Mouse (Mus musculus) thymus, adult 2 months (tissue): ENCODE measurements around the gene AC140267.1. TPM values are rescaled to one million over a fixed set of nuclear protein-coding genes. Genes with fewer than 3 reads are reported as not detected.

Source experiments
- DNase-seq: peaks from one replicate; pipeline ENCODE4 v3.0.0; 2021
- H3K27ac ChIP-seq: fragments of 200-500 bp; 2 replicates; pipeline ENCODE4 v1.5.1; 2012; ENCODE audit warnings: low read length, control low read depth; ENCODE audit not compliant: control insufficient read depth, insufficient read depth
- H3K27me3 ChIP-seq: fragments of 200-500 bp; 2 replicates; pipeline ENCODE4 v1.6.1; 2012; ENCODE audit warnings: mild to moderate bottlenecking, low read length, moderate library complexity, mixed read lengths; ENCODE audit not compliant: control insufficient read depth, insufficient read depth
- H3K36me3 ChIP-seq: fragments of 200-500 bp; 2 replicates; pipeline ENCODE4 v1.6.1; 2012; ENCODE audit warnings: mild to moderate bottlenecking, low read length, moderate library complexity; ENCODE audit not compliant: control insufficient read depth, insufficient read depth
- H3K4me1 ChIP-seq: fragments of 200-500 bp; replicated peaks from 2 replicates; pipeline ENCODE4 v1.6.1; 2012; ENCODE audit warnings: low read length; ENCODE audit not compliant: control insufficient read depth, insufficient read depth
- H3K4me3 ChIP-seq: fragments of 200-500 bp; 2 replicates; pipeline ENCODE4 v1.5.1; 2012; ENCODE audit warnings: mild to moderate bottlenecking, low read length, control low read depth, moderate library complexity; ENCODE audit not compliant: control insufficient read depth, insufficient read depth
- CTCF ChIP-seq: fragments of 200-500 bp; IDR thresholded peaks from 2 replicates; pipeline ENCODE4 v1.5.1; 2012; ENCODE audit warnings: mild to moderate bottlenecking, control low read depth, low read length, moderate library complexity, borderline replicate concordance; ENCODE audit not compliant: control insufficient read depth, poor library complexity, insufficient read depth; ENCODE audit errors: extremely low read depth
- POLR2A ChIP-seq: fragments of 200-500 bp; IDR thresholded peaks from 2 replicates; pipeline ENCODE4 v1.6.1; 2012; ENCODE audit warnings: mild to moderate bottlenecking, low read length, control low read depth, moderate library complexity; ENCODE audit not compliant: control insufficient read depth, poor library complexity, insufficient read depth; ENCODE audit errors: extremely low read depth
- WGBS: fragments of 180-500 bp; shearing (Covaris S2); methylation state at CpG from one replicate; pipeline ENCODE4 v1.1.7; 2018; 5-methylcytosine and 5-hydroxymethylcytosine counted together
- polyA plus RNA-seq: library from polyadenylated mRNA; depleted of rRNA; stranded (reverse); fragments of >200 nt; gene quantifications from 2 replicates; pipeline ENCODE4 v1.2.3, GENCODE M21; 2012

AC140267.1 gene
- polyA plus RNA-seq, 1 experiment: not detected

GRCm38 (mm10) chr15:80260677-80261076 lies 25.0 kb downstream of the AC140267.1 start:
- WGBS: 27% methylated on average over 3 of the region's 3 CpGs
- peak; percentile 84 for DNase-seq
- TF ChIP-seq CTCF (peak; percentile 94), POLR2A (no peak)
- H3K4me1 ChIP-seq: peaks cover 25% of the 10 kb centered on the region
- H3K4me3 ChIP-seq: no peak overlapping the region
- no peaks in the 10 kb centered on the region for H3K27me3 ChIP-seq
- H3K27ac ChIP-seq: no peak overlapping the region
- H3K36me3 ChIP-seq: peaks cover 17% of the 10 kb centered on the region

GRCm38 (mm10) chr15:80261100-80261499 lies 25.5 kb downstream of the AC140267.1 start:
- no peak overlapping the region for H3K27ac ChIP-seq
- TF ChIP-seq POLR2A (no peak), CTCF (no peak)
- H3K36me3 ChIP-seq: peaks cover 17% of the 10 kb centered on the region
- H3K4me1 ChIP-seq: peaks cover 24% of the 10 kb centered on the region
- 89% methylated on average over 7 of the region's 7 CpGs for WGBS
- no peaks in the 10 kb centered on the region for H3K27me3 ChIP-seq
- DNase-seq: no peak
- no peak overlapping the region for H3K4me3 ChIP-seq

GRCm38 (mm10) chr15:80263610-80264575 lies 28.3 kb downstream of the AC140267.1 start, which contains the start of gene Rps19bp1:
Gene Rps19bp1 (minus strand): TSS chr15:80264315.
- Histone ChIP-seq H3K27me3 (no peaks in the 10 kb centered on the region), H3K36me3 (no peaks in the 10 kb centered on the region), H3K4me3 (peak within 1 kb of the TSS; percentile 81), H3K27ac (no peak within 1 kb of the TSS), H3K4me1 (peaks cover 13% of the 10 kb centered on the region)
- peak; percentile 89 for DNase-seq
- TF ChIP-seq POLR2A: peak; percentile 53; the same call in 1 of the 2 replicates
- TF ChIP-seq CTCF: no peak
- WGBS: 1% methylated on average over 66 of the region's 66 CpGs

GRCm38 (mm10) chr15:80266281-80266680 lies 30.6 kb downstream of the AC140267.1 start:
- Histone ChIP-seq H3K4me1 (peaks cover 13% of the 10 kb centered on the region), H3K36me3 (no peaks in the 10 kb centered on the region), H3K27ac (no peak overlapping the region), H3K4me3 (no peak overlapping the region), H3K27me3 (no peaks in the 10 kb centered on the region)
- no peak for TF ChIP-seq CTCF
- WGBS: 2% methylated on average over 2 of the region's 2 CpGs
- DNase-seq: peak; percentile 60

GRCm38 (mm10) chr15:80271858-80272396 lies 36.3 kb downstream of the AC140267.1 start:
- DNase-seq: no peak
- Histone ChIP-seq H3K36me3 (no peaks in the 10 kb centered on the region), H3K27ac (no peak overlapping the region), H3K4me1 (no peaks in the 10 kb centered on the region; the same call in 1 of the 2 replicates), H3K27me3 (no peaks in the 10 kb centered on the region), H3K4me3 (no peak overlapping the region)
- WGBS: 69% methylated on average over 3 of the region's 3 CpGs
- no peak for TF ChIP-seq POLR2A
- no peak for TF ChIP-seq CTCF

- no peak for TF ChIP-seq CTCF
- TF ChIP-seq POLR2A: no peak
- no peak for DNase-seq
- Histone ChIP-seq H3K36me3 (no peaks in the 10 kb centered on the region), H3K4me1 (no peaks in the 10 kb centered on the region; the same call in 1 of the 2 replicates), H3K27me3 (no peaks in the 10 kb centered on the region), H3K4me3 (no peak overlapping the region), H3K27ac (no peak overlapping the region)
- WGBS: 43% methylated on average over 9 of the region's 9 CpGs
These were observed 41.5 kb downstream of the AC140267.1 start for GRCm38 (mm10) chr15:80277107-80277506.
